Mouse (Mus musculus): Measurements from ENCODE around the gene Rps9. TPM values are rescaled to one million over a fixed set of nuclear protein-coding genes. Genes with fewer than 3 reads are reported as not detected.

The Rps9 gene
- total RNA-seq (2021): 100 to 1,000 TPM; 325 to 326 TPM
- long read RNA-seq, experiment 1, transcript Rps9-201 (5 exons, 751 nt): major isoform, 39 of 69 reads
- long read RNA-seq, experiment 1, transcript Rps9-204 (4 exons, 914 nt): minor isoform, 15 of 69 reads
- long read RNA-seq, experiment 1, partial matches to known transcripts: 10 of 69 reads
- long read RNA-seq, experiment 1, other reads (novel, unspliced or antisense): 4 of 69 reads
- long read RNA-seq, experiment 2, transcript Rps9-204 (4 exons, 914 nt): minor isoform, 12 of 60 reads
- long read RNA-seq, experiment 2, transcript Rps9-201 (5 exons, 751 nt): major isoform, 39 of 60 reads
- long read RNA-seq, experiment 2, partial matches to known transcripts: 3 of 60 reads
- long read RNA-seq, experiment 2, other reads (novel, unspliced or antisense): 3 of 60 reads

DNA sequence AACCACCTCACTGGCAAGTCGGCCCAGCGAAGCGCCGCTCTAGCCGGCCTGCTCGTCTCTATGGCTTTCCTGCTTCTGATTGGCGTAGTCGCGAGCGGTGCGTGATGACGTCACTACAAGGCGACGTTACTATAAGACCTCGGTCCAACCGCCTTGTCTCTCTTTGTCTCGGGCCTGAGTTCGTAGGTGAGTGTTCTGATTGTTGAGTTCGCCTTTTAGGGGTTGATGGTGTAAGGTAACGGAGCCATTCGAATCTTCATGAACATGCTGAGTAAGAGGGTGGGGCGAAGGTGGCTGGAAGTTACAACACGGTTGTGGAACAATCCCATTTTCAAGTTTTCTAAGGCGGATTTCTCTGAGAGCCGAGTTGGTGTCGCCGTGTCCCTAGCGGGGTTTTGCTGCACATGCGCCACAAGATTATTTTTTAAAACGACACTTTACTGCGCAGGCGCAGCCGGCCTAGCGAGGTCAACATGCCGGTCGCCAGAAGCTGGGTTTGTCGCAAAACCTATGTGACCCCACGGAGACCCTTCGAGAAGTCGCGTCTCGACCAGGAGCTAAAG lies at the start of gene Rps9:
Gene Rps9, plus strand, starts transcription at position 115 of the 563 bp plus-strand sequence.
- Histone ChIP-seq H3K4me3 (peak within 1 kb of the TSS; percentile 64), H3K27ac (peak within 1 kb of the TSS; percentile 91)
- intact Hi-C loops (cut with DNase I): no loop called here
- DNase-seq (ENCODE audit: extremely low spot score in 1 of 2, low spot score in 2 of 2): peak; percentile 96 to 97
- peak; percentile 47 for TF ChIP-seq CTCF (IDR thresholded peaks at IDR 0.05)

DNA sequence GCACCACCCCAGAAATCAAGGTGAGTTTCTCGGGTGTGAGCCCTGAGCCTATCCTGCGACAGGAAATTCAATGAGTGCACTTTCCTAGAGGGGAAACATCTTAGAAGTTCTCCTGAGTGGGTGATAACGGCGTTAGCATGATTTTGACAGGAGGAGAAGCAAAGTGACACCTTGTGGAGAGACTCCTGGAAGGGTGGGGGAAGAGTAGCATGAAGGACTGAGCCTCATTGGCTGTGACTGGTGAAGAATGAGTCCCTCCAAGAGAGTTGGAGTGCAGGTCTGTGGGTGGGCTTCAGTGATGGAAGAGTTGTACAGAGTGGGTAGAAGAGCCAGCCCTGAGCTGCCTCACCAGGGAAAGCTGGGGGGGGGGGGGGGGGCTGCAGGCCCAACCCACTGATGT lies 46.8 kb upstream of the Rps9 start:
- H3K4me3 ChIP-seq: no peak overlapping the region
- no peak overlapping the region for H3K27ac ChIP-seq
- no peak for TF ChIP-seq CTCF (IDR thresholded peaks at IDR 0.05)
- intact Hi-C loops (cut with DNase I): no loop called here
- DNase-seq (ENCODE audit: extremely low spot score in 1 of 2, low spot score in 2 of 2): peak in 1 of 2 experiments; percentile 21

- no peak for DNase-seq (ENCODE audit: extremely low spot score in 1 of 2, low spot score in 2 of 2)
- Histone ChIP-seq H3K27ac (no peak overlapping the region), H3K4me3 (no peak overlapping the region)
- TF ChIP-seq CTCF (IDR thresholded peaks at IDR 0.05): no peak
- intact Hi-C loops (cut with DNase I): no loop called here
Measured at GRCm38 (mm10) chr7:3658578-3658977, 45.2 kb upstream of the Rps9 start.

DNA sequence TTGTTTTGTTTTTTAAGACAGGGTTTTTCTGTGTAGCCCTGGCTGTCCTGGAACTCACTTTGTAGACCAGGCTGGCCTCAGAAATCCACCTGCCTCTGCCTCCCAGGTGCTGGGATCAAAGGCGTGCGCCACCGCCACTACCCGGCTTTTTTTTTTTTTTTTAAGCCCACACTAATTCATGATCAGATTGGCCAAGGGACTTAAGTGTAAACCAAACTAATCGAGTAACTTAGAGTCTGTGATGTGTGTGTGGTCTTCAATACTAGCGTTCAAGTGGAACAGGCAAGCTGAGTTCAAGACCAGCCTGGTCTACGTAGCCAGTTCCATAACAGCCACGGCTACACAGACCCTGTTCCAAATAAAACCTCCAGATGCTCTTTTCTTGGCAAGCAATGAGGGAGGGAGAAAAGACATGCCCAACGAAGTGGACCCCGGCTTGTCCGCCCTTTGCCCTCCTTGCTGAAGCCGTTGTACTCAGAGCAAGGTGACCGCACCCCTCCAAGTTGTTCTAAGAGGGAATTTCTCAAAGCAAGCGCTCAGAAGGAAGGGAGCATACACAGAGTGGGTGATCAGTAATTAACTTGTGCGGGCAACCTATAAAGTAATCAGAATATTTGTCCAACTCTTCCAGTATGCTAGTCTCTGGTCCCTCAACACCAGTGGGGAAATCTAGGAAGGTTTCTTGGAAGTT lies 39.1 kb upstream of the Rps9 start:
- TF ChIP-seq CTCF (IDR thresholded peaks at IDR 0.05): no peak
- Histone ChIP-seq H3K27ac (peak overlapping the region; percentile 62), H3K4me3 (peak overlapping the region; percentile 75)
- DNase-seq (ENCODE audit: extremely low spot score in 1 of 2, low spot score in 2 of 2): no peak
- intact Hi-C loops (cut with DNase I): loop anchor here (1.0 kb wide), 1 partner anchor 18 kb away; no protein-coding TSS in a partner anchor

- peak within 1 kb of the TSS; percentile 75 for H3K4me3 ChIP-seq
- intact Hi-C loops (cut with DNase I): loop anchor here (1.0 kb wide), 1 partner anchor 19 kb away; no protein-coding TSS in a partner anchor
- DNase-seq (ENCODE audit: extremely low spot score in 1 of 2, low spot score in 2 of 2): peak; percentile 94
- H3K27ac ChIP-seq: peak within 1 kb of the TSS; percentile 81
- no peak for TF ChIP-seq CTCF (IDR thresholded peaks at IDR 0.05)
Measured at GRCm38 (mm10) chr7:3665215-3666114, 38.3 kb upstream of the Rps9 start, which contains the start of gene Leng1. Leng1 (minus strand) TSS chr7:3665840.

GRCm38 (mm10) chr7:3666921-3667391 lies 36.8 kb upstream of the Rps9 start:
- TF ChIP-seq CTCF (IDR thresholded peaks at IDR 0.05): no peak; the same call in none of the 2 replicates
- Histone ChIP-seq H3K27ac (no peak overlapping the region), H3K4me3 (no peak overlapping the region)
- intact Hi-C loops (cut with DNase I): no loop called here
- no peak for DNase-seq (ENCODE audit: extremely low spot score in 1 of 2, low spot score in 2 of 2)

- peak; percentile 79 to 82 for DNase-seq (ENCODE audit: extremely low spot score in 1 of 2, low spot score in 2 of 2)
- Histone ChIP-seq H3K4me3 (no peak overlapping the region), H3K27ac (no peak overlapping the region)
- intact Hi-C loops (cut with DNase I): loop anchor here (5.0 kb wide), 2 partner anchors 753 to 798 kb away; no protein-coding TSS in a partner anchor
- peak; percentile 97 for TF ChIP-seq CTCF (IDR thresholded peaks at IDR 0.05)
Measured at GRCm38 (mm10) chr7:3674507-3675227, 29.1 kb upstream of the Rps9 start.

DNA sequence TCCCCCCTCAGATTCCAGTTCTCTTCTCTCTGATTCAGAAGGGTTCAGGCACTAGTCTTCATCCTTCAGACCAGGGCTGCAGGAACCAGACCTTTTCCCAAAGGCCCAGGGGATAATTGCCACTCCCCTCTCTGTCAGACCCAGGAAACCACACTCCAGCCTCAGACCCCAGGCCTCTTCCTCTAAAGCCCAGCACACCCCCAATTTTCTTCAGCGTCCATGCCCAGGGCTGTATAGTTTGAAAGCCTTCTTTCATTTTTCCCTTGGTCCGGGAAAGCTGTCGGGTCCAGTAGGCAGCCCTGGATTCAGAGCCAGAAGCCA lies 28.6 kb upstream of the Rps9 start:
- no peak for DNase-seq (ENCODE audit: extremely low spot score in 1 of 2, low spot score in 2 of 2)
- H3K4me3 ChIP-seq: no peak overlapping the region
- intact Hi-C loops (cut with DNase I): loop anchor here (5.0 kb wide), 2 partner anchors 752 to 797 kb away; no protein-coding TSS in a partner anchor
- no peak for TF ChIP-seq CTCF (IDR thresholded peaks at IDR 0.05)
- H3K27ac ChIP-seq: no peak overlapping the region

DNA sequence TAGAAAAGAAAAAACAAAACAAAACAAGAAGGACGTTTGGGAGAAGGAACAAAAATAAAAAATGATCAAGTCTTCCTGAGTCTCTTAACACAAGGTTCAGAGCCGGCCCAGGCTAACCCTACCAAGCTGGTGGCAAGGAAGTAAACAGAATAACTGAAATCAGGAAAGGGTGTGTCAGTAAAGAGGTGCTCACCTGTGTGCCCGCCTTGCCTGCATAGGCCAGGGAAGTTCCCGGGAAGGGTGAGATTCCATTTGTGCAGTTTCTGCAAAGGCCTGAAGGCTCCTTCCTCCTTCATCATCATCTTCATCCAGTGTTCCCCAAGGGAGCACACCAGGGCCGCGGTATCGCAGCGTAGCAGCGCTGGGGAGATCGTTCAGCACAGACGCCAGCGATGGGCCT lies 27.4 kb upstream of the Rps9 start:
- intact Hi-C loops (cut with DNase I): loop anchor here (5.0 kb wide), 2 partner anchors 751 to 796 kb away; no protein-coding TSS in a partner anchor
- no peak for DNase-seq (ENCODE audit: extremely low spot score in 1 of 2, low spot score in 2 of 2)
- no peak for TF ChIP-seq CTCF (IDR thresholded peaks at IDR 0.05)
- no peak overlapping the region for H3K4me3 ChIP-seq
- no peak overlapping the region for H3K27ac ChIP-seq

- no peak within 1 kb of the TSS for H3K27ac ChIP-seq
- TF ChIP-seq CTCF (IDR thresholded peaks at IDR 0.05): no peak
- intact Hi-C loops (cut with DNase I): loop anchor here (5.0 kb wide), 2 partner anchors 750 to 795 kb away; no protein-coding TSS in a partner anchor
- DNase-seq (ENCODE audit: extremely low spot score in 1 of 2, low spot score in 2 of 2): no peak
- H3K4me3 ChIP-seq: no peak within 1 kb of the TSS
Measured at GRCm38 (mm10) chr7:3677342-3677741, 26.5 kb upstream of the Rps9 start, which contains the start of gene Tmc4. Tmc4 (minus strand) TSS chr7:3677553.
